Mouse (Mus musculus): ENCODE results near the gene Pnpla1.

- no peak for TF ChIP-seq POLR2A (IDR thresholded peaks at IDR 0.05; ENCODE audit: borderline replicate concordance, insufficient read depth, low read length)
- no peak for TF ChIP-seq CTCF (IDR thresholded peaks at IDR 0.05; ENCODE audit: borderline replicate concordance, insufficient read depth, low read depth, low read length)
These were observed 69.8 kb downstream of the Pnpla1 start for GRCm38 (mm10) chr17:28928004-28928403.
